Mouse (Mus musculus) gastrocnemius, adult 18-20 months (tissue): Measurements from ENCODE around the gene Rassf1. TPM values are rescaled to one million over a fixed set of nuclear protein-coding genes. Genes with fewer than 3 reads are reported as not detected.

Experiments
- DNase-seq: peaks from one replicate; pipeline ENCODE4 v3.0.0; 2021; ENCODE audit warnings: low spot score
- total RNA-seq, 2 experiments: library from RNA; stranded (reverse); gene quantifications; 2 replicates each; pipeline ENCODE4 v1.2.3; 2021

Gene Rassf1
- total RNA-seq, 2 experiments from 2014 or later = 11.9 to 13.6 TPM

GRCm38 (mm10) chr9:107579023-107579900 is 27.9 kb downstream of the Rassf1 start:
- no peak for DNase-seq

- DNase-seq = peak; percentile 94
Observed at GRCm38 (mm10) chr9:107580501-107581317, 29.4 kb downstream of the Rassf1 start, which contains the start of gene Hyal3. Gene Hyal3, plus strand, starts transcription at chr9:107580818.

GRCm38 (mm10) chr9:107581584-107581983 is 30.2 kb downstream of the Rassf1 start:
- DNase-seq = no peak

GRCm38 (mm10) chr9:107582509-107583062 is 31.2 kb downstream of the Rassf1 start:
- DNase-seq = no peak

GRCm38 (mm10) chr9:107583174-107583573 is 31.8 kb downstream of the Rassf1 start:
- DNase-seq = no peak

GRCm38 (mm10) chr9:107586504-107586903 is 35.1 kb downstream of the Rassf1 start:
- DNase-seq = no peak

GRCm38 (mm10) chr9:107586974-107587832 is 35.8 kb downstream of the Rassf1 start, which contains the start of gene Ifrd2:
Gene Ifrd2, plus strand, starts transcription at chr9:107587642.
- DNase-seq = peak; percentile 98

- no peak for DNase-seq
Observed at GRCm38 (mm10) chr9:107587833-107588639, 36.7 kb downstream of the Rassf1 start.

GRCm38 (mm10) chr9:107590058-107590772 is 38.9 kb downstream of the Rassf1 start:
- DNase-seq = peak; percentile 83

- DNase-seq = no peak
Observed at GRCm38 (mm10) chr9:107590773-107591060, 39.4 kb downstream of the Rassf1 start.

- peak; percentile 83 for DNase-seq
Observed at GRCm38 (mm10) chr9:107593101-107593976, 42.0 kb downstream of the Rassf1 start.

- DNase-seq = no peak
Observed at GRCm38 (mm10) chr9:107594281-107595062, 43.1 kb downstream of the Rassf1 start.

GRCm38 (mm10) chr9:107596619-107597569 is 45.5 kb downstream of the Rassf1 start:
- DNase-seq = peak; percentile 89

- no peak for DNase-seq
Observed at GRCm38 (mm10) chr9:107598385-107598784, 47.0 kb downstream of the Rassf1 start.

GRCm38 (mm10) chr9:107599433-107599832 is 48.1 kb downstream of the Rassf1 start:
- no peak for DNase-seq

- DNase-seq = no peak
Observed at GRCm38 (mm10) chr9:107599842-107600241, 48.5 kb downstream of the Rassf1 start.

- no peak for DNase-seq
Observed at GRCm38 (mm10) chr9:107600745-107601144, 49.4 kb downstream of the Rassf1 start.
